Mouse (Mus musculus) limb, embryonic 10.5 days (tissue): ENCODE measurements around the gene 1700001O22Rik. TPM values are rescaled to one million over a fixed set of nuclear protein-coding genes. Genes with fewer than 3 reads are reported as not detected.
A peak's percentile ranks its signal among the peaks of the same experiment; 100 is the strongest.

Source experiments
- DNase-seq: peaks from one replicate; pipeline ENCODE4 v3.0.0-alpha.2; 2017; ENCODE audit warnings: low spot score
- H3K27ac ChIP-seq: fragments of 300-500 bp; sonication (generic); 2 replicates; pipeline ENCODE4 v1.5.1; 2016; ENCODE audit warnings: mild to moderate bottlenecking
- H3K27me3 ChIP-seq: fragments of 300-500 bp; sonication (generic); 2 replicates; pipeline ENCODE4 v1.6.1; 2016; ENCODE audit warnings: low read depth, mild to moderate bottlenecking; ENCODE audit not compliant: poor library complexity, severe bottlenecking
- H3K36me3 ChIP-seq: fragments of 300-500 bp; sonication (generic); 2 replicates; pipeline ENCODE4 v1.6.1; 2016; ENCODE audit warnings: mild to moderate bottlenecking, moderate library complexity
- H3K4me1 ChIP-seq: fragments of 300-500 bp; sonication (generic); 2 replicates; pipeline ENCODE4 v1.6.1; 2016
- H3K4me3 ChIP-seq: fragments of 300-500 bp; sonication (generic); 2 replicates; pipeline ENCODE4 v1.5.1; 2016; ENCODE audit warnings: mild to moderate bottlenecking, moderate library complexity
- H3K9me3 ChIP-seq: fragments of 300-500 bp; sonication (generic); replicated peaks from 2 replicates; pipeline ENCODE4 v1.6.1; 2016; ENCODE audit warnings: mild to moderate bottlenecking
- WGBS: fragments of 180-500 bp; shearing (Covaris S2); methylation state at CpG from one replicate; pipeline ENCODE4 v1.1.7; 2016; 5-methylcytosine and 5-hydroxymethylcytosine counted together
- polyA plus RNA-seq: library from polyadenylated mRNA; unstranded; fragments of >200 nt; fragmentation: Nextera tagmentation; extraction: Ambion mirVana; gene quantifications from 2 replicates; pipeline ENCODE4 v1.2.1, GENCODE M21; 2016

1700001O22Rik gene
- polyA plus RNA-seq, 1 experiment from 2014 or later, result 4.0 TPM

GRCm38 (mm10) chr2:30769187-30769586 is 34.3 kb downstream of the 1700001O22Rik start:
- Histone ChIP-seq H3K9me3 (peaks cover 4% of the 10 kb centered on the region; the same call in 1 of the 2 replicates), H3K36me3 (peaks cover 4% of the 10 kb centered on the region; the same call in 1 of the 2 replicates), H3K27ac (0 out of 2 replicates have a peak overlapping the region, but pooled peaks have one; percentile 15), H3K4me3 (no peak overlapping the region), H3K4me1 (peaks cover 44% of the 10 kb centered on the region), H3K27me3 (0 out of 2 replicates have a peak, but pooled peaks cover 5% of the 10 kb centered on the region)
- WGBS, result 53% methylated on average over 6 of the region's 6 CpGs
- no peak for DNase-seq

GRCm38 (mm10) chr2:30768529-30768928 is 34.9 kb downstream of the 1700001O22Rik start:
- no peak overlapping the region for H3K27ac ChIP-seq
- no peak overlapping the region for H3K4me3 ChIP-seq
- H3K4me1 ChIP-seq, result peaks cover 41% of the 10 kb centered on the region
- 88% methylated on average over 5 of the region's 5 CpGs for WGBS
- H3K27me3 ChIP-seq, result 0 out of 2 replicates have a peak, but pooled peaks cover 5% of the 10 kb centered on the region
- peaks cover 4% of the 10 kb centered on the region; the same call in 1 of the 2 replicates for H3K9me3 ChIP-seq
- H3K36me3 ChIP-seq, result peaks cover 4% of the 10 kb centered on the region; the same call in 1 of the 2 replicates
- no peak for DNase-seq

- no peak for DNase-seq
- H3K9me3 ChIP-seq, result peaks cover 4% of the 10 kb centered on the region; the same call in 1 of the 2 replicates
- H3K27ac ChIP-seq, result peak overlapping the region; percentile 50; the same call in 1 of the 2 replicates
- no peak overlapping the region for H3K4me3 ChIP-seq
- 75% methylated on average over 7 of the region's 7 CpGs for WGBS
- peaks cover 33% of the 10 kb centered on the region for H3K4me1 ChIP-seq
- H3K36me3 ChIP-seq, result peaks cover 4% of the 10 kb centered on the region; the same call in 1 of the 2 replicates
- 0 out of 2 replicates have a peak, but pooled peaks cover 5% of the 10 kb centered on the region for H3K27me3 ChIP-seq
These were observed 35.7 kb downstream of the 1700001O22Rik start for GRCm38 (mm10) chr2:30767626-30768240.

GRCm38 (mm10) chr2:30766446-30766845 is 37.0 kb downstream of the 1700001O22Rik start:
- H3K27me3 ChIP-seq, result 0 out of 2 replicates have a peak, but pooled peaks cover 5% of the 10 kb centered on the region
- no peak for DNase-seq
- peaks cover 20% of the 10 kb centered on the region for H3K4me1 ChIP-seq
- WGBS, result 85% methylated on average over 5 of the region's 5 CpGs
- peaks cover 4% of the 10 kb centered on the region; the same call in 1 of the 2 replicates for H3K9me3 ChIP-seq
- peaks cover 4% of the 10 kb centered on the region; the same call in 1 of the 2 replicates for H3K36me3 ChIP-seq
- H3K4me3 ChIP-seq, result no peak overlapping the region
- H3K27ac ChIP-seq, result no peak overlapping the region

GRCm38 (mm10) chr2:30760706-30761105 is 42.8 kb downstream of the 1700001O22Rik start:
- peaks cover 4% of the 10 kb centered on the region; the same call in 1 of the 2 replicates for H3K36me3 ChIP-seq
- no peak for DNase-seq
- peaks cover 48% of the 10 kb centered on the region for H3K4me1 ChIP-seq
- no peaks in the 10 kb centered on the region for H3K27me3 ChIP-seq
- peak overlapping the region; percentile 93 for H3K27ac ChIP-seq
- no peak overlapping the region for H3K4me3 ChIP-seq
- H3K9me3 ChIP-seq, result peaks cover 7% of the 10 kb centered on the region; the same call in 1 of the 2 replicates
- 20% methylated on average over 6 of the region's 6 CpGs for WGBS

GRCm38 (mm10) chr2:30759858-30760547 is 43.5 kb downstream of the 1700001O22Rik start:
- peak overlapping the region; percentile 93 for H3K27ac ChIP-seq
- H3K4me1 ChIP-seq, result peaks cover 49% of the 10 kb centered on the region
- 31% methylated on average over 10 of the region's 10 CpGs for WGBS
- no peaks in the 10 kb centered on the region for H3K27me3 ChIP-seq
- peak overlapping the region; percentile 5; the same call in 1 of the 2 replicates for H3K4me3 ChIP-seq
- DNase-seq, result peak; percentile 47
- peaks cover 7% of the 10 kb centered on the region; the same call in 1 of the 2 replicates for H3K9me3 ChIP-seq
- peaks cover 2% of the 10 kb centered on the region; the same call in 1 of the 2 replicates for H3K36me3 ChIP-seq

GRCm38 (mm10) chr2:30759442-30759841 is 44.0 kb downstream of the 1700001O22Rik start:
- Histone ChIP-seq H3K27ac (peak overlapping the region; percentile 93), H3K36me3 (no peaks in the 10 kb centered on the region), H3K4me3 (no peak overlapping the region; the same call in 1 of the 2 replicates), H3K27me3 (no peaks in the 10 kb centered on the region), H3K9me3 (0 out of 2 replicates have a peak, but pooled peaks cover 5% of the 10 kb centered on the region), H3K4me1 (peaks cover 55% of the 10 kb centered on the region)
- DNase-seq, result no peak
- WGBS, result 75% methylated on average over 4 of the region's 4 CpGs

GRCm38 (mm10) chr2:30759088-30759374 is 44.4 kb downstream of the 1700001O22Rik start:
- Histone ChIP-seq H3K4me3 (peak overlapping the region; percentile 30; the same call in 1 of the 2 replicates), H3K36me3 (no peaks in the 10 kb centered on the region), H3K27me3 (no peaks in the 10 kb centered on the region), H3K27ac (peak overlapping the region; percentile 93), H3K9me3 (0 out of 2 replicates have a peak, but pooled peaks cover 5% of the 10 kb centered on the region), H3K4me1 (peaks cover 58% of the 10 kb centered on the region)
- DNase-seq, result no peak
- 46% methylated on average over 4 of the region's 4 CpGs for WGBS

GRCm38 (mm10) chr2:30758341-30759087 is 44.9 kb downstream of the 1700001O22Rik start:
- DNase-seq, result peak; percentile 93
- H3K27ac ChIP-seq, result peak overlapping the region; percentile 93
- H3K9me3 ChIP-seq, result 0 out of 2 replicates have a peak, but pooled peaks cover 5% of the 10 kb centered on the region
- WGBS, result 3% methylated on average over 17 of the region's 17 CpGs
- no peaks in the 10 kb centered on the region for H3K27me3 ChIP-seq
- H3K4me1 ChIP-seq, result peaks cover 62% of the 10 kb centered on the region
- H3K4me3 ChIP-seq, result peak overlapping the region; percentile 30
- H3K36me3 ChIP-seq, result no peaks in the 10 kb centered on the region

- H3K9me3 ChIP-seq, result 0 out of 2 replicates have a peak, but pooled peaks cover 5% of the 10 kb centered on the region
- WGBS, result 82% methylated on average over 10 of the region's 10 CpGs
- H3K4me3 ChIP-seq, result no peak overlapping the region
- no peaks in the 10 kb centered on the region for H3K27me3 ChIP-seq
- H3K36me3 ChIP-seq, result no peaks in the 10 kb centered on the region
- H3K4me1 ChIP-seq, result peaks cover 68% of the 10 kb centered on the region
- no peak for DNase-seq
- H3K27ac ChIP-seq, result peak overlapping the region; percentile 93
These were observed 46.3 kb downstream of the 1700001O22Rik start for GRCm38 (mm10) chr2:30756962-30757715.

- Histone ChIP-seq H3K36me3 (no peaks in the 10 kb centered on the region), H3K27ac (peak overlapping the region; percentile 93), H3K9me3 (0 out of 2 replicates have a peak, but pooled peaks cover 5% of the 10 kb centered on the region), H3K4me1 (peaks cover 68% of the 10 kb centered on the region), H3K27me3 (no peaks in the 10 kb centered on the region), H3K4me3 (no peak overlapping the region)
- 96% methylated on average over 6 of the region's 6 CpGs for WGBS
- DNase-seq, result no peak
These were observed 47.3 kb downstream of the 1700001O22Rik start for GRCm38 (mm10) chr2:30755985-30756765.
